Mouse (Mus musculus) liver, adult (tissue): ENCODE data around the gene Tnfrsf4.

Experiments used
- GATA4 ChIP-seq: IDR thresholded peaks from 2 replicates; pipeline ENCODE4 v1.6.1; 2014; ENCODE audit warnings: mild to moderate bottlenecking, low read length; ENCODE audit not compliant: insufficient replicate concordance

Gene Tnfrsf4

GRCm38 (mm10) chr4:156013637-156014036, at the start of gene Tnfrsf4:
Gene Tnfrsf4 (plus strand): TSS chr4:156013843.
- TF ChIP-seq GATA4, result no peak

- no peak for TF ChIP-seq GATA4
Measured at GRCm38 (mm10) chr4:155964396-155964795, 49.2 kb upstream of the Tnfrsf4 start.

GRCm38 (mm10) chr4:155969043-155969653, 44.5 kb upstream of the Tnfrsf4 start:
- no peak for TF ChIP-seq GATA4

DNA sequence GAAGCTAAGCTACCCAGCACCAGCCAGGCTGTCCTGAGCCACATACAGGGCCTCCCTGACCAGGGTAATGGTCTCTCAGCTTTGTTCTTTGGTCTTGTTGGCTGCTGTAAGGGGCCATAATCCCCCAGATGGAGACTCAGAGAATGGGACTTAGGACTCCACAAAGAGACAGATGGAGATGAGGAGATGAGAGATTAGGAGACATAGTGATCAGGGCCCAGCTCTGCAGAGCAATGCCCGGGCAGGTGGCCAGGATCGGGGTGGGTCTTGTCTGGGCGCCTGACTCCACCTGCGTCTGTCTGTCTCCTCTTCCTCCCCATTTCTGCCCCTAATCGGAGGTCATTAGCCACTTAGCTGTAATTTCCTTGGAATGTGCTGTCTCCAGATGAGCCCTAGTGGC, 43.4 kb upstream of the Tnfrsf4 start:
- TF ChIP-seq GATA4, result no peak

- TF ChIP-seq GATA4, result no peak
Measured at GRCm38 (mm10) chr4:155972651-155973050, 41.0 kb upstream of the Tnfrsf4 start.

DNA sequence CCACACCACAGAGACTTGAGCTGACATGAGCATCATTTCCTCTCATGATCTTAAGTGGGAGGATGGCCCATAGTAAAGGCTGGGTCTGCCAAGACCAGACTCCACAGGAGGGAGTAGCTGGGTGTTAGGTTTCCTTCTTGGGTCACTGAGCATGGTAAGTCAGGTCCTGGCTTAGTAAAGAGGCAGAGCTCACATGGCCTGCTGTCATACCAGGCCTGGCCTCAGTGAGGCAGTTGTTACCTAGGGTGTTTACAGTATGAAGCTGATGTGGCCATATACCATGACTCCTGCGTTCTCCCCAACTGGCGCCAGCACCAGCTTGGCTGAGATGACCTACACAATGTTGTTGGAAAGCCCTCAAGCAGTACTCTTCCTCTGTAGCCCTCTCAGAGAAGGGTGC, 40.4 kb upstream of the Tnfrsf4 start:
- no peak for TF ChIP-seq GATA4

GRCm38 (mm10) chr4:155981436-155982082, 32.1 kb upstream of the Tnfrsf4 start:
- TF ChIP-seq GATA4, result no peak

GRCm38 (mm10) chr4:155983788-155984187, 29.9 kb upstream of the Tnfrsf4 start:
- no peak for TF ChIP-seq GATA4

- no peak for TF ChIP-seq GATA4
Measured at GRCm38 (mm10) chr4:155991211-155991907, 22.3 kb upstream of the Tnfrsf4 start.

DNA sequence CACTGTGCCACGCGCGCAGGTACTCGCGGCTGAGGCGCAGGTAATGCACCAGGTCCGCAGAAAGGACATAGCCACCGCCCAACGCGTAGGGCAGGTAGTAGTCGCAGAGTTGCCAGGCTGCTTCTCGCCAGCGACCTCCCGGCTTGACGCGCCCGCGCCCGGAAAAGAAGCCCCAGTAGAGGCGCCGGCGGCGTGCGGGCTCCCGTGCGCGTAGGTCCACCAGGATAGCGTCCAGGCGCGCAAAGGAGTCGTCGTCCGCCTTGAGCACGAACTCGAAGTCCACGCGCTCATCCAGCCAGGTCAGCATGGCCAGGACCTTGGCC, 21.8 kb upstream of the Tnfrsf4 start:
- TF ChIP-seq GATA4, result no peak

GRCm38 (mm10) chr4:155992241-155992905, 21.3 kb upstream of the Tnfrsf4 start, which contains the start of the genes B3galt6 and Sdf4:
Gene B3galt6 (minus strand): TSS chr4:155992649.
Gene Sdf4 (plus strand): TSS chr4:155992872.
- TF ChIP-seq GATA4, result no peak

DNA sequence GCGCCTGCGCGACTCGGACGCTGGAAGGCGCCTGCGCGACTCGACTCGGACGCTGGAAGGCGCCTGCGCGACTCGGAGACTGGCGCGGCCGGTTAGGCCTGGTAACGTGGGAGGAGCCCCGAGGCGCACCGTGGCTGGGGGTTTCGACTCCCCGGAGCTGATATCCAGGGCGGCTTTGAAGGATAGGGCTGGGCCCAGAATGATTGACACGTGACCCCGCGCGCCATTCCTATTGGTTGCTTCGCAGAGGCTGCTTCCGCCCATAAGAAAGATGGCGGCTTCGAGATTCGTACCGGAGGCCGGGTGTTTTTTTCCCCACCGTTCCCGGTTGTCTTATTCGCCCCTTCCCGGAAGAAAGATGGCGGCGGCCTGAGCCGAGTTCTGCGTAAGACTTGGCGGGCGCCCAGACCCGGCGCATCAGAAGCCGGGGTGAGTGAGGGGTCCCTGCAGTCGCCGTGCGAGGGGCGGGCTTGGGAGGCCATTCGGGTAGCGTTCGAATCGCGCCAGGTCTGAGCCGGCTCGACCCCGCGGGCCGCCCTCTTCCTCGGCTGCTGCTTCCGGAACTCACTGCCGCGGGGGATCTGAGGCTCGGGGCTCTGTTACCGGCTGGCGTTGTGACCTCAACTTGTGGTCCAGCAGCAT, 20.6 kb upstream of the Tnfrsf4 start:
- no peak for TF ChIP-seq GATA4

DNA sequence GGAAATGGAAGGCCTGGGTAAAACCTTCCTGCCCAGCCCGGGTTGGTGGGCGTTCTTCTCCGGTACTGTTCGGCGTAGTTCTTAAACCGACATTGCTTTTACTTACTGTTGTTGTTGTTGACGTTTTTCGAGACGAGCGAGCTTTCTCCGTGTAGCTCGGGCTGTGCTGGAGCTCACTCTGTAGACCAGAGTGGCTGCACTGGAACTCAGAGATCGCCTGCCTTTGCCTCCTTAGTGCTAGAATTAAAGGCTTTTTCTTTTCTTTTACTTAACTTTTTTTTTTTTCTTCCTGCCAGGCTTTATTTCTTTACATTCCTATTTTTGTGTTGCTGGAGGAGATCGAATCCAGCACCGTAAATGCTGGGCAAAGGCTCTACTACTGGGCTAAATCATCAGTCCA, 20.0 kb upstream of the Tnfrsf4 start:
- no peak for TF ChIP-seq GATA4

- no peak for TF ChIP-seq GATA4
Measured at GRCm38 (mm10) chr4:156004109-156004508, 9.5 kb upstream of the Tnfrsf4 start.

- TF ChIP-seq GATA4, result no peak
Measured at GRCm38 (mm10) chr4:156008369-156008768, 5.3 kb upstream of the Tnfrsf4 start.
